Mouse (Mus musculus) bone marrow, adult 2 months (tissue): ENCODE data around the gene G0s2. TPM values are rescaled to one million over a fixed set of nuclear protein-coding genes. Genes with fewer than 3 reads are reported as not detected.

Experiments
- H3K27ac ChIP-seq: fragments of 200-500 bp; 2 replicates; pipeline ENCODE4 v1.5.1; 2012; ENCODE audit warnings: low read depth, mild to moderate bottlenecking, control low read depth, inconsistent platforms, low read length; ENCODE audit not compliant: control insufficient read depth, poor library complexity, insufficient read depth
- H3K4me1 ChIP-seq: fragments of 200-500 bp; 2 replicates; pipeline ENCODE4 v1.6.1; 2011; ENCODE audit warnings: low read length; ENCODE audit not compliant: control insufficient read depth, insufficient read depth
- H3K4me3 ChIP-seq: fragments of 200-500 bp; replicated peaks from 2 replicates; pipeline ENCODE3; 2011; ENCODE audit warnings: mild to moderate bottlenecking, low read depth, low read length, control low read depth; ENCODE audit not compliant: control insufficient read depth
- CTCF ChIP-seq: fragments of 200-500 bp; IDR thresholded peaks from 2 replicates; pipeline ENCODE4 v1.5.1; 2011; ENCODE audit warnings: low read length, control low read depth; ENCODE audit not compliant: control insufficient read depth, insufficient read depth
- POLR2A ChIP-seq: fragments of 200-500 bp; IDR thresholded peaks from 2 replicates; pipeline ENCODE4 v1.6.1; 2011; ENCODE audit warnings: low read depth, mild to moderate bottlenecking, control low read depth, low read length, borderline replicate concordance; ENCODE audit not compliant: control insufficient read depth
- WGBS: fragments of 180-500 bp; shearing (Covaris S2); methylation state at CpG from one replicate; pipeline ENCODE4 v1.1.7; 2018; 5-methylcytosine and 5-hydroxymethylcytosine counted together
- polyA plus RNA-seq: library from polyadenylated mRNA; stranded (reverse); fragments of >200 nt; gene quantifications from 2 replicates; pipeline ENCODE4 v1.2.4, GENCODE M21; 2011; ENCODE audit warnings: low replicate concordance; ENCODE audit not compliant: missing spikeins, insufficient read depth, insufficient read length

Gene G0s2
- polyA plus RNA-seq, 1 experiment: 23.6 TPM

DNA sequence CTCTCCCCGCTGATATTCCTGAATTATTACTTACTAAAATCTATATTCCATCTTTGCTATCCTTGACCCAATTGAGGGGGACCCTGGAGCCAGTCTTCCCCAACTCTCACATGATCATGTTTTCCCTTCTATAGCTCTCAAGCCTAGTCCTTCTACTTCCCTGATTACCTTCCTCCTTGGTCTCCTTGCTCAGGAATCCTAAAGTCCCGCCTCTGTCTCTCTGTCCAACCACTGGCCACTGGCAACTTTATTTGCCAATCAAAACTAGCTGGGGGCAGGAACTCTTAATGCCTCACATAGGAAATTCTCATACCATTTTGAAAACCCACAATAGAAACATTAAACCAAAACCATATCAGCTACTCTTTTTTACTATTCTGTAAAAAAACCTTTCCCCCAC is 8.3 kb upstream of the G0s2 start:
- H3K4me1 ChIP-seq: peaks cover 7% of the 10 kb centered on the region
- H3K4me3 ChIP-seq: no peak overlapping the region
- no peak for TF ChIP-seq CTCF
- TF ChIP-seq POLR2A: no peak
- H3K27ac ChIP-seq: no peak overlapping the region
- WGBS: 68% methylated on average over 2 of the region's 2 CpGs

DNA sequence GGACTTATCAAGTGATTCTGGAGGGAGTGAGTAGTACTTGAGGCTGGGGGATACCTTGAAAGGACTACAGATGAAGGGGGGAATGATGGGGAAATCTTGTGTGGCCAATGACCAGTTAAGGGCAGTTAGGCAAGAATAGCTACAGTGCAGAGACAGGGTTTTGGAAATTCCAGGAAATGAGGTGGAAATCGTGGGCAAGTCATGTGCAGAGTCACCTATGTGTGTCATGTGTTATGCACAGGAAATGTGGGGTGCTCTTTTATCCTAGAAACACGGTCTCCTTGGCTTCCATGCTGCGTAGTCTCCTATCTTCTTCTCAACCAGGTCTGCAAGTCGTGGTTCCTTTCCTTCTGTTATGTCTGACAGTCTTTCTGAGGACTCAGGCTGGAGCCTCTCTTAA is 6.5 kb upstream of the G0s2 start:
- TF ChIP-seq POLR2A (no peak), CTCF (no peak)
- peak overlapping the region; percentile 38; the same call in 1 of the 2 replicates for H3K27ac ChIP-seq
- H3K4me3 ChIP-seq: no peak overlapping the region
- H3K4me1 ChIP-seq: peaks cover 9% of the 10 kb centered on the region
- 30% methylated on average over 4 of the region's 4 CpGs for WGBS

DNA sequence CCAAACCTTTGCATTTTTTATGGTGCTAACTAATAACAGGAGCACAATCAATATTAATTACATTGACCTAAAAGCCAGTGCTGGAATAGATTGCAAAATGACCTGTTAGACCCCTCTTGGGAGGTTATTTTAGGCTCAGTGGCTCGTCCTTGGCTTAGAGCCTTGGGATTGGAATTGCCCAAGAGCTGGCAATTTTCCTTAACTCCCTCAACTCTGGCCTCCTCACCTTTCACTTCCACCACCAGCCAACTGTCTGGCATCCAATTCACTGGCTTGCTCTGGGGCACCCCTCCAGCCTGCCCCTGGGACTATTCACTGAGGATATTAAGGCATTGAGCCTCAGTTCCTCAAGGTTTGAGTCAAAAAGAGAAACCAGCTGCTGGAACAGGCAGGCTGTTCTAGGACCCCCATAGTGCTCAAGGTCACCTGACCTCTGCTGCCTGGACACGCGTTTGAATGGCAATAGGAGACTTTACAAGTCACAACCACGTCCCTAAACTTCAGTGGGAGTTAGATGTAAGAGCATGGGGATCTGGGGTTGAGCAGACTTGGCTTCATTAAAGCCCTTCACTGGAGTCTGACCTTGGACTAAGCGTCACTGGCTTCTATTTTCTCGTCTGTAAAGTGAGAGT is 5.5 kb upstream of the G0s2 start:
- no peak overlapping the region for H3K27ac ChIP-seq
- WGBS: 65% methylated on average over 6 of the region's 6 CpGs
- no peak for TF ChIP-seq POLR2A
- TF ChIP-seq CTCF: no peak

DNA sequence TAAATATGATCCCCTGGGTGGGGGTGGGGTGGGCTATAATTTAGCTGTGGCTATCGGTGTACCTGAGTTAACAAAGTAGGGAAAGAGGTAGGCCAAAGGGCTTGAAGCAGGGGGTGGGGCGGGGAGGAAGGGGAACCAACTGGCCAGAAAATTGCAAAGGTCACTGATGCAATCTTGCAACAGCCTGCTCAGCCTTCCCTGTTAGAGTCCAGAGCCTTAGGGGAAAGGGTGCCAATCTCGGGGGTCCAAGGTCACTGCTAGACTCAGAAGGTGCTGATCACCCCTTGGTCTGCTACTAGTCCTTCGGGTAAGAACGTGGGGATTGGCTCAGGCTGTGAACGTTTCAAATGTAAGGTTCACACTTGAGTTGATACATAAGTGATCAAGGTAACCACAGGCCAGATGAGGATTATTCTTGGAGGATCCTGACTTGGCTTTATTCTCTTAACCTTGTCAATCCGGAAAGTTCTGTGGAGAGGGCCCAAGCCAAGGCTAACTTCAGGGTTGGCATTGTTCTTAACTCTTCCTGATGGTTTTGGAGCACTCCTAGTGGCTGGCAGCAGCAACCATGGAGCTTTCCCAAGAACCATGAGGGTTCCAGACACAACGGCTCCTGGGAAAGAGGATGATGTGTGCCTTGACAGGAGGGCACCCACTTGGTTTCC is 1.5 kb upstream of the G0s2 start:
- Histone ChIP-seq H3K4me1 (peaks cover 7% of the 10 kb centered on the region), H3K27ac (peak overlapping the region; percentile 70), H3K4me3 (peak overlapping the region; percentile 34)
- no peak for TF ChIP-seq POLR2A
- no peak for TF ChIP-seq CTCF
- 39% methylated on average over 8 of the region's 8 CpGs for WGBS

More for the DNA sequence above, 5.5 kb upstream of the G0s2 start:
- no peak overlapping the region for H3K4me3 ChIP-seq
- peaks cover 9% of the 10 kb centered on the region for H3K4me1 ChIP-seq

DNA sequence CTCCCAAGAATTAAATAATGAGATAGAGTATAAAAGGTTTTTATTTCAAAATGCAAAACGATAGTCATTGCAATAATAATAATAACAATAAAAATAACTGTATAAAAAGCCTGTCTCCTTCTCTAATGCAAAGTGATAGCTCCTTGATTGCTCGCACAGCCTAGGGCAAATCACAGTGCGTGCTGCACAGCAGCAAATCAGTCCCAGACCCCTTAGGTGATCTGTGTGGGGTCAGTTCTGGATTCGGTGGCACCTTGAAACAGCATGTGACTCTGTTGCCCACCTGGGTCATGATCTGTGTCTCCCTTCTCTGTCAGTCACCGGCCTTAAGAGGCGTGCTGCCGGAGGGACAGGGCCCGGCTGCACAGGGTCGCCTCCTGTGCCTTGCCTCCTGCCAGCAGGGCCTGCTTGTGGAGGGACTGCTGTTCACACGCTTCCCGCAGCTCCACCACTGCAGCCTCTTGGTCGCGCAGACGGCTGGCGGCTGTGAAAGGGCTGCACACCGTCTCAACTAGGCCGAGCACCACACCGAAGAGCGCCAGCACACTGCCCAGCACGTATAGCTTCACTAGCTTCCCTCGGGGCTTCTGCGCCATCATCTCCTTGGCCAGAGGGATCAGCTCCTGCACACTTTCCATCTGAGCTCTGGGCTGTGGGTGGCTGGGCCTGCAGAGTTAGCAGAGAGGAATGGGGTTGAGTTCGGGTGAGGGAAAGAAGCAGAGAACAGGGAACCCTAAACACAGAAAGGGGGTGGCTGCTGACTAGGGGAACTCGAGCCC is 691 bp downstream of the G0s2 start:
- Histone ChIP-seq H3K27ac (peak overlapping the region; percentile 85), H3K4me1 (peaks cover 5% of the 10 kb centered on the region; the same call in 1 of the 2 replicates), H3K4me3 (peak overlapping the region; percentile 75)
- TF ChIP-seq CTCF: no peak
- 0 out of 2 replicates have a peak, but pooled peaks have one; percentile 29 for TF ChIP-seq POLR2A
- WGBS: 62% methylated on average over 24 of the region's 24 CpGs

DNA sequence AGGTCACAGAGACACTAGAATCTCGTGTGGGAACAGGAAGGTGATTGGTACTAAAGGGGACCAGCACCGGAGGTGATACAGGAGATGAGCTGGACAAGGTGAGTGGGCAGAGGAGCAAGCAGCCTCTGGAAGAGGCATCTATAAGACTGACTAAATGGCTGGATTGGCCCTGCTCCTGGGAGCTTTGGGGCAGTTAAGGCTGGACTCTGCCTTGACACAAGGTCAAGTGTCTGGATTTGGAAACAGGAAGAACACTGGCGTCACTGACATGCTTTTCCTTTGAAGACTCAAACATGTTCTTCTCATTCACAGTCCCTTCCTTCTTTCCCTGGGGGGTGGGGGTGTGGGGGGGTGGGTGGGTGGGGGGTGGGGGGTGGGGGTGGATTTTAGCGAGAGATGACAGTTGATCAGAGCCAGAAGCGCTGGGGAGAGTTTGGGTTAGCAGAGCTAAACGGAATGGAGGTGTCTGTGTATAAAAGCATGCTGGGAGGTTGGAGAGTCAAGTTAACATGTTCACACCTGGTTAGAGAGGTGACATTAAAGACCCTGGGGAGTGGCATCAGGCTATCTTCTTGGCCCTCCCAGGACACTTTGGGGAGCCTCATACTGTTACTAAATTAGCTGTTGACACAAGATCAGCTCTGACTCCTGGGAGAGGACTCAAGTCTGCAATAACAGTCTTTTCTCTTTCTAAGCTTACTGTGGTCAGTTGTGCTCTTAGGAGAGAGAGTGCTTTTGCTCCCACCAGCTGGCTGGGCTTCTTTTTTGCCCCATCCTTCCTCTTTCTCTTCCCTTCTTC is 1.9 kb downstream of the G0s2 start:
- peak overlapping the region; percentile 56; the same call in 1 of the 2 replicates for H3K27ac ChIP-seq
- no peak for TF ChIP-seq POLR2A
- no peak for TF ChIP-seq CTCF
- H3K4me3 ChIP-seq: peak overlapping the region; percentile 24
- peaks cover 3% of the 10 kb centered on the region; the same call in 1 of the 2 replicates for H3K4me1 ChIP-seq
- 30% methylated on average over 6 of the region's 6 CpGs for WGBS

DNA sequence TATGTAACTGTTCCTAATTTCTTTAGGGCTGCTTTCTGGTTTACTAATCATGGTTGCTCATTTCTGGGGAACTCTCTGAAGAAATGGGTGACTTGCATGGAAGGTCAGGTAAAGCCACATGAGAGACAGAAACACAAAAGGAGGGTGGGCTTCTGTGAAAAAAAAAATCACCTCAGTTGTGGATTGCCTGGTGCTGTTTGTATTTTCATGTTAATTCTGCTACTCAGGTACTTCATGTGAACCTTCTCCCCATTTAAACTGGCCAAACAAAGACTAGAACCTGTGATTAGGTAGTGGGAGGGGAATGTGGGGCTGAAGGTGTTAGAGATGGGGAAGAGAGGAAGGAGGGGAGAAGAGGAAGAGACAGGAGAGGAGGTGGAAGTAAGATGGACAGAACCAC is 7.3 kb downstream of the G0s2 start:
- Histone ChIP-seq H3K4me1 (peaks cover 4% of the 10 kb centered on the region; the same call in 1 of the 2 replicates), H3K4me3 (no peak overlapping the region), H3K27ac (no peak overlapping the region)
- TF ChIP-seq CTCF (no peak), POLR2A (no peak)

DNA sequence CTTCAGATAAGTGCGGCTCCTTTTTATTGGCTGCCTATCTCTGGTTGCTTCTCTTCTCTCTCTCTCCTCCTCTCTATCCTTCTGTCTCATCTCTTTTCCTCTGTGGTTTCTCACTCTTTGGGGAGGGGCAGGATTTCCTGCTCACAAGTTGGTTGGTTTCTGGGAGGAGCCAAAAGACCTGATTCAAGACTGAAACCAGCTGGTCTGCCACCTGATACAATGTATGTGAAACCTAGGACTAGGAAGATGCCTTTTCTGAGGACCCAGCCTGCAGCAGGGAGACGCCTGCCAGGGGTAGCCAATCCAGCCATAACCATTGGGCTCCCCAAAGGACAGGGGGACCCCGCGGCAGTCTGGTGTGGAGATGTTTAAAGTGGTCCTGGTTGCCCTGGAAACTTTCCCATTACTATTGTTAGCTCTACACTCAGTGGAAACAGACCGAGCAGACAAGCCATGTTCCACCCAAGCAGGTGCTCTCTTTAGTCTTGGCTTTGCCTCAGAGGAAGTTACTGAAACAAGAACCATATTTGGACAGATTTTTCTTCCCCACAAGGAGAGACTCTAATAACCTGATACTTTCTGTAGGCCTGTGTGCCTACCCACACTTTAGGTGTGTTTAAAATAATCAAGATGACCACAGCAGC is 8.9 kb downstream of the G0s2 start, which contains the start of gene Hsd11b1:
Gene Hsd11b1, minus strand, starts transcription at position 121 of the 644 bp plus-strand sequence.
- WGBS: 16% methylated on average over 5 of the region's 5 CpGs
- Histone ChIP-seq H3K27ac (peak within 1 kb of the TSS; percentile 94), H3K4me3 (peak within 1 kb of the TSS; percentile 53), H3K4me1 (peaks cover 4% of the 10 kb centered on the region; the same call in 1 of the 2 replicates)
- TF ChIP-seq CTCF (no peak), POLR2A (no peak)
